Mouse (Mus musculus): ENCODE data around the gene Pttg1ip. TPM values are rescaled to one million over a fixed set of nuclear protein-coding genes. Genes with fewer than 3 reads are reported as not detected.

Pttg1ip gene
- polyA plus RNA-seq, 3 experiments from 2014 or later, result 83.7 to 113 (median 112) TPM

GRCm38 (mm10) chr10:77569973-77570658 is 11.4 kb upstream of the Pttg1ip start:
- ATAC-seq, result no peak

GRCm38 (mm10) chr10:77572225-77572624 is 9.3 kb upstream of the Pttg1ip start:
- ATAC-seq, result no peak

DNA sequence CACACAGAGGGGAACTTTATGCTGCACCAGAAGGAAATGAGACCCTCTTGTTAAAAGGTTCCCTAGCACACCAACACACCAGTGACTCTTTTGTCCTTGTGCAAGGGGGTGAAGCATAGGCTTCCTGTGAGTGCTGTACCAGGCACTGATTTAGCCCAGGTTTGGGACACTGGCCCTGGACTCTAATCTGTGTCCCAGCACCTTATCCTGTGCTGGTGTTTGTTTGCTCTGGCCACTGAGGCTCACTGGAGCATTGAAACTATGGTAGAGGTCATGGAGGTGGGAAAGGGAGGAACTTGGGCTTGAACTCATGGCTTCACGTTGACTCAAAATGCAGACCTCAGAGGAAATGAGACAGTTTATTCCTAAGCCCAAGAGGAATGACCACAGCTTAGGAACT is 8.4 kb upstream of the Pttg1ip start:
- no peak for ATAC-seq

DNA sequence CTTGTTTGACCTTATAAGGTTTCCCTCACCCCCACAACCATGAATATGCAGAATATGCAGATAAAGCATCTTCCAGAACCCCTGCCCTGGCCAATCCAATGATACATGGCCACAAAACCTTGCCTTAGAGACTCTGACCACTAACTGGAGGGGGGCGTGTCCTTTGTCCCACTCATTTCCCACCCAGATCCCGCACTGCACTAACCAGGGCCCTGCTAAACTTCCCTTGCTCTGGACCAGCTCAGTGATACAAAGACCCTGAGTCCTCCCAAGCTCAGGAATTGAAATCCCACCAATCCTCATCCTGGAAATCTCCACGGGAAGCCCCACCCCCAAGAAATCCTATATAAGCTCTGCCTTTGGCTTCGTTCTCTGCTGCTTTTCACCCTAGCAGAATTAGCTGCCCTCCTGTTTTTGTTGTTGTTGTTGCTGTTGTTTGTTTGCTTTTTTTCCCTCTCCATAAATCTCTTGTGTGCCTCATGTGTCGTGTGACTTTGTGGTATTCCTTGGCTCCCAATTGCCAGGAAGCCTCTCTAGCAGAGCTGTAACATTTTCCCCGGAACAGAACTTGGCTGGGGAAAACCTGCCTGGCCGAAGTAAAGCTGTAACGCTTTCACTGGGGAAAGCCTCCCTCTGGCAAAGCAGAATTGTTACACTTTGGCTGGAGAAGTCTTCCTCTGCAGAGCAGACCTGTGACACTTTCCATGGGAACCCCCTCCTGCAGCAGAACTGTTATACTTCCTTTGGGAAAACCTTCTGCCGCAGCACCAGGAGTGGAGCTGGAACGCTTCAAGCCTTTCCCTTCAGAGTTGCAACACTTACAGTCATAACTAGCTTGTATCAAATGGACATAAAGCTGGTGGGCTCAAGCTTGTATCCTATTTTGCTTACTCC is 1.2 kb upstream of the Pttg1ip start:
- no peak for ATAC-seq

GRCm38 (mm10) chr10:77581023-77581407 is 505 bp upstream of the Pttg1ip start:
- peak; percentile 3 for ATAC-seq

GRCm38 (mm10) chr10:77582285-77582618 is 732 bp downstream of the Pttg1ip start:
- no peak for ATAC-seq

GRCm38 (mm10) chr10:77583795-77584422 is 2.4 kb downstream of the Pttg1ip start:
- no peak for ATAC-seq

DNA sequence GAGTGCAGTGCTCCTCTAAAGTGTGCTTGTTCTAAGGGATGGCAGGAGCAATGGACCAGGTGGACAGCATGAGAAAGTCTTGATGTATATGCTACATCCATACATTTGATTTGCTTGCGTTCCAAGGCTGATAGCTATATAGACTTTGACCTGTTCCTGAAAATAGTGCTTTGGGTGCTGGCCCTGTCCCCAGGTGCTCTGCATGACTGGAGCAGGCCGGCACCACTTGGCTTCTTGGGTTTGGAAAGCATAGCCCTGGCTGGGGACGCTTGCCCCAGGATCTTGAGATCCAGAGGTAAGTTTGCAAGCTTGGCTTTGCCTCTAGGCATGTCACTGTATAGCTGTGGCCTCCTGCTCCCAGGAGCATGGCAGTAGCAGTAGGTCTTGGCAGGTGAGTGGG is 5.1 kb downstream of the Pttg1ip start:
- ATAC-seq, result no peak

GRCm38 (mm10) chr10:77587091-77587775 is 5.7 kb downstream of the Pttg1ip start:
- ATAC-seq, result no peak

DNA sequence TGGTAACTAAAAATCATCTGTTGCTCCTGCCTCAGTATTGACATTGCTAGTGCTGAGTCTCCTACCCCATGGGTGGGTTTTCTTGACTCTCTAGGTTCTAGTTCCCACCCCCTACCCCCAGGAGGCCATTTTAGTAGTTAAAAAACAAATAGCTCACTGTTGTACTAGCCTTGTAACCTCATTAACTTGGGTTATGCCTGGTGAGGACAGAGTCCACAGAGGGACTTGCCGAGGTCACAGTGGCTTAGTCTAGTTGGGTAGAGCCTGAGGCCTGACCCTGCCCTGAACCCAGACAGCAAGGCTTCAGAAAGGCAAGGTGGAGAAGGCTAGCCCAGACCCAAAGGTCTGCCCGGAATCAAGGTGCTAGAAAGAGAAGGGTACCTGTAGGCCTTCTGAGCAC is 6.5 kb downstream of the Pttg1ip start:
- ATAC-seq, result no peak

DNA sequence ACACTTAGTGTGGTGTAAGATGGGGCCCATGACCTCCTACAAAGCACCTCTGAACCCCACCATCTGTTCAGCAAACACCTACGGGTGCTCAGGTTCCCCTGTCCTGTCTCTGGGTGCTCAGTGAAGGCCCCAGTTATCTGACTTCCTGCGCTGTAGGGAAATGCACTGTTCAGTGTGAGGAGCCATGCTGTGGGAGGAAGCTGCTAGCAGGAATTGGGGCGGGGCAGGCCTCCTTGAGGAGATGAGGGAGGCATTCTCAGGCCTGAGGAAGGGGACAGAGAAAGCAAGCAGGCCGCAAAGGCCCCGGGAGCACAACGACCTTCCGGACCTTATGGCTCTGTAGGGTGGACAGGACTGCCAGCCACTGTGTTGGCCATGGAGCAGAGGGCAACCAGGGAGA is 7.6 kb downstream of the Pttg1ip start:
- ATAC-seq, result no peak

DNA sequence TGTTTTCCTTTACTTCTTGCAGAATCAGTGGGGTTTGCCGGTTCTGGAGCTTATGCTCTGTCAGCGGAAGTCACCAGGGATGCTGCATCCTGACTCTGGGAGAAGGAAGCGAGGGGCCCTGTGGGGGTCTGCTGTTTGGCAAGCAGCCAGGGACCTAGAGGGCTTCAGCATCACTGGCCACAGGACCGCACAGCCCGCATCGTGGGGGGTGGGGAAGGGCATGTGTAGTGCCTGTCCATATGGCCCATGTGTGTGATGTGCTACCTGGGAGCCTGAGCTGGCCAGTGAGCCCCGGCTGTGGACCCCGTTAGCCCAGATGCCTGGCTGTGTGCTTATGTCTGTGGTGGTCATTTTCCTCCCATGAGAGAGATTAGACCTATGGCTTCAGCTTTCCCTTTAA is 8.2 kb downstream of the Pttg1ip start:
- ATAC-seq, result no peak

GRCm38 (mm10) chr10:77590812-77591211 is 9.3 kb downstream of the Pttg1ip start:
- ATAC-seq, result peak; percentile 98

DNA sequence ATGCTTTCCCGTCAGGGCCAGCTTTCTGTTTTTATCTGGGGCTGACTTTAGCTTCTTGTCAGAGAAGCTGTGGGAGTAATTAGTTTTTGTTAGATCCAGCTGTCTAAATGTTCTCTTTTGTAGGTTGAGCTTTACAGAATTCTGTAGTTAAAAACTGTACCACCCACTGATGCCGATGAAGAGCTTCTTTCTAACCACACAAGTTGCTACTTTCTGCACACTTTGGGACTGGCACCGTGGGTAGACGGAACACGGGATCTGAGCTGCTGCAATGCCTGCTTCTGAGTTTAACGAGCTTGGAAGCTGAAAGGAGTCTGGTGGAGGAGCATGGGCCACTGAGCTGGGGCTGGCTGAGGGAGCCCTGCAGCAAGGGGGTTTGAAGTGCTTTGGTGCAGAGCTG is 10.0 kb downstream of the Pttg1ip start:
- no peak for ATAC-seq

DNA sequence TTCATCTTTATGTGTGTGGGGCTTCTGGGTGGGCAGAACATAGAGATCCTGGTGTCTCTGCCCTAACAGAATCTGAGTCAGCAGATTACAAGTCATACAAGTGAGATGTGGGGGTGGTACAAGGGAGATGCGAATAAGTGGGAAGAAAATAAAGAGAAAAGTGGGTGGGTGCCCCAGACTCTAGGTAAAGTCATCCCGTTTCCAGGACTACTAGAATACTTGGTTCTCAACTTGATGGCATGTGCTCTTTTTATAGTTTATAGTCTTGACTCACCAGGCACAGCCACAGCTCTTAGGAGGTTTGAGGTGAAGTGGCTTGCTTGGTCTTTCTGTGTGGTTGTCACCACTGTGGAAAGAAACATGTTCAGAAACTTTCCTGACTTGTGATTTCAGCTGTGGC is 14.5 kb downstream of the Pttg1ip start:
- ATAC-seq, result no peak

DNA sequence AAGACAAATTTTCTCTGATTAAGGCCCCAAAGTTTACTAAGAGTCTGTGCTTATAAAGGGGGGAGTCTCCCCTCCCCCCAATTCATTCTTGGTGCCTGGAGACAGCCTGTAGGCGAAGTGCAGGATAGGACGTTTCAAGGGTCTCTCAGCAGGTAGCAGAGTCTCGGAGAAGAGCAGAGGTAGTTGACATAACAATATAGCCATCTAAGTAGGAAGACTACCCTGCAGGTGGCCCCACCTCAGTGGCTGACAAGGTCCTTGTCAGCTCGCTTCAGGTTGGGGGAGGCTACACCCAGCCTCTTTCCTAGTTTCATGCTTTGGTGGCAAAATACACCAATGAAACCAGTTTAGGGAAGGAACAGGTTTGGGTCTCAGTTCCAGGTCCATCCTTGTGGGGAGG is 21.5 kb downstream of the Pttg1ip start:
- no peak for ATAC-seq

GRCm38 (mm10) chr10:77604111-77604510 is 22.6 kb downstream of the Pttg1ip start:
- no peak for ATAC-seq

DNA sequence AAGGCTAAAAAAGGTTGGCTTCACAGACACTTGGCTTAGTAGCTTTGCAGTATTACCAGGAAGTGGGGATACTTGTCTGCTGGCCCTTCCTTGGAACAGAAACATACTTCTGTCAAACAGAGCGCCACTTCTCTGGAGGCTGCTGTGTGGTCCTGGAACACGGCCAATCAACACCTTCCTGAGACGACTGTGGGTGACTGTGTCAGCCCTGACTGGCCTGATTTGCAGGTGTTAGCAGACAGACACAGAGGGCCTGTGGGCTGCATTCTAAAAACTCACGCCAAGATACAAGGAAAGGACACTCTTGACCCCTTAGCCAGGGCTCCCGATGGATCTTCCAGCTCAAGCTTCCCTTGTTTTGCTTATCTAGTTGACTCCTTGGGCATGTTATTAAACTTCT is 23.4 kb downstream of the Pttg1ip start:
- ATAC-seq, result no peak

- ATAC-seq, result no peak
These were observed 23.8 kb downstream of the Pttg1ip start for GRCm38 (mm10) chr10:77605368-77605767.

DNA sequence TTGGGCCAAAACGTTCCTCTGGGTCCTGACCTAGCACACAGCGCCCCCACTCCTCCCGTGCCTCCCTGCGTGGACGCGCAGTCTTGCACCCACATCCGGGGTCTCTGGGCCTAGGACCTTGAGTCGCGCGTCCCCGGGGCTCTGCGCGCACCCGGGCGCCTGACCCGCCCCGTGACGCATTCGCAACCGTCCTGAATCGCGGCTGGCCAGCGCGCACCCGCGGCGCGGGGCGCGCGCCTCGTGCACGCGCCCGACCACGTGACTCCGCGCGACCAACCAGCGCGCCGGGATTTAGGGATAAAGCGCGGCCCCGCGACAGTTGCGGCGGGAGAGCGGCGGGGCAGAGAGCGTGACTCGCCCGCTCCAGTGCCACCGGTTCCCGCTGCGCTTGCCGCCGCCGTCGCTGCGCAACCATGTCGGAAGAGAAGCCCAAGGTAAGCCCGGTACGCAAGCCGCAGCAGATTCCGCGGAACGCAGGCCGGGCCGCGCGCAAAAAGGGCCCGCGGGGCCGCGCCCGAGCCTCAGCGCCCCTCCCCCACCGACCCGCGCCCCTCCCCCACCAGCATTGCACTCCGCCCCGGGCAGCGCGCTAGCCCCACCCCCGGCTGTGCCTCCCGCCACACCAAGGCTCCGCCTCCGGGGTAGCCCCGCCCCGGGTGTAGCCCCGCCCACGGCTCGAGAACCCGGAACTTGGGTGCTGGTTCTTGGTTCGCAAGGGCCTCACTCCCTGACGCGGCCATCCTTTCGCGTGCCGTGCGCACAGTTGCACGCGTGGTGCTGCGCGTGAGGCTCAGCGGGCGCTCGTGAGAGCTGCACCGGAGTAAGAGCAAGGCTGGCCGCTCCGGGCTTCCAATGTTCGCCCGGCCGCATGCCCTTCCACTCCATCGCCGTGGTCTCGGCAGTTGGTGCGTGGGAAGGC is 24.6 kb downstream of the Pttg1ip start, which contains the start of the genes Sumo3 and Gm49325:
Gene Sumo3 (plus strand): TSS at position 190 of the 919 bp plus-strand sequence.
Gene Gm49325 (plus strand): TSS at position 290 of the 919 bp plus-strand sequence.
- peak; percentile 77 for ATAC-seq

DNA sequence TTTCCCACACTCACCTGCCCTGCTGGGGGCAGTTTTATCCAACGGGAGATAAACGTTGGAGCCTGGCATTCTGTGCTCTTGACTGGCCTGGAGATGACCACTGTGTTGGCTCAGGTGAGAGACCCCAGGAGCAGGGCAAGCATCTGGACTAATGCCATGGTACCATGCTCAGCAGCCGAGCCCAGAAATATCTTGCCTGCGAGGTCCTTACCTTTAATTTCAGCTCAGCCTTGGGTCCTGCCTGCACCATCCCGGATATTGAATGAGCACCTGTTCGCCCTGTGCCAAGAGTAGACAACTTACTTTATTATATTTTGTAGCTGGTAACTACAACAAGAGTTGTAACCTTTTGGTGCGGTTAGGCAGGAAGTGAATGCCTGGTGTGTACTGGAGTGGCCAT is 25.3 kb downstream of the Pttg1ip start:
- peak; percentile 67 for ATAC-seq

DNA sequence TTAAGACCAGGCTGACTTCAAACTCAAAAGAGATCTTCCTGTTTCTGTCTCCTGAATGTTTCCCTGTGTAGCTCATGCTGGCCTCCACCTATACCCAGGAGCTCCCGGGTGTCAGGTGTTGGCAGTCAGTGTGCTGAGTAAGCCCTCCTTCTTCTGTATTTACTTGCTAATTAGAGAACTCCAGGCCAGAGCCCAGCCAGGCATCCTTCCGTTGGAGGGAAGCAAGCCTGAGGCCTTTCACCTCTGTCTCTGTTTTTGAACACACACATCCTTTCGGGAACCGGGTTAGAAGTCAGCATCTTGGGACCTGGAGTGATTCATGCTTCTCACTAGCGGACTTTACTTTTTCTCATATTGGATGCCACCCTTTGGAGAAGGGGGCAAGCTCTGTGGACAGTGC is 25.9 kb downstream of the Pttg1ip start:
- no peak for ATAC-seq

All from inflammation-experienced regulatory T-cells, adult 6 months (primary cell).